Mouse (Mus musculus): Measurements from ENCODE around the gene Avl9.

The Avl9 gene

DNA sequence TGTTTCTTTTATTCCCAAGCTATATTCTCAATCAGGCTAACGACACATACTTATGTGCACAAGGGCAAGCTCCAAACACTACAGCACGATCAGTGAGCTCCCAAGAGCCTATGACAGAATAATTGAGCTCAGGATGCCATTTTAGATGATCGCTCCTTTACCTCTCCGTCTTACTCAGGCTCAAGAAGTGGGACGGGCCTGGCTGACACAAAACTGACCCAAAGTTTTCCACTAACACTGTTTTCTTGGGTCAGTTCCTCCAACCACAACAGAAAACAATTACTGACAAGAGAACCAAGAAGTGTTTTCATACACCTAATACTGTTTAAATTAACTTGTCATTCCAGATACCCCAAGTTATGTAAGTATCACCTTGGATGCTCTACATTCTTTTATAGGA, 80.1 kb downstream of the Avl9 start:
- DNase-seq (ENCODE audit: low spot score in 2 of 2) = no peak

DNA sequence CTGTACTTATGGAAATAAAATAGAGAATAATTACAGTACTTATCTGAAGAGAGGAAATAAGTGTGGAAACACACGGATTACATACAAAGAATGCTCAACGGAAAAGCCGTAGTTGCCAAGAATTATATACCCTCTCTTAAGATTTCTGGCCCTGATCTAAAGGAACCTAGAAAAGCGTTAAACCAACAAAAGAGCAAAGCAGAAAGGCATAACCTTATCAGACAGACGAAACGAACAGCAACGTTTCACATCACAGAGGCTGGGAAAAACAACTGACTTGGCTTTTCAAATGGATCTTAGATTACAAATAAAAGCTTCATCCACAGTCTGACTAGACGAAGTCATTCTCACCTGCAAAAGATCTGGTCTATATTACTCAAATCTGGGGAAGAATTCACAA, 81.5 kb downstream of the Avl9 start:
- DNase-seq (ENCODE audit: low spot score in 2 of 2) = no peak

DNA sequence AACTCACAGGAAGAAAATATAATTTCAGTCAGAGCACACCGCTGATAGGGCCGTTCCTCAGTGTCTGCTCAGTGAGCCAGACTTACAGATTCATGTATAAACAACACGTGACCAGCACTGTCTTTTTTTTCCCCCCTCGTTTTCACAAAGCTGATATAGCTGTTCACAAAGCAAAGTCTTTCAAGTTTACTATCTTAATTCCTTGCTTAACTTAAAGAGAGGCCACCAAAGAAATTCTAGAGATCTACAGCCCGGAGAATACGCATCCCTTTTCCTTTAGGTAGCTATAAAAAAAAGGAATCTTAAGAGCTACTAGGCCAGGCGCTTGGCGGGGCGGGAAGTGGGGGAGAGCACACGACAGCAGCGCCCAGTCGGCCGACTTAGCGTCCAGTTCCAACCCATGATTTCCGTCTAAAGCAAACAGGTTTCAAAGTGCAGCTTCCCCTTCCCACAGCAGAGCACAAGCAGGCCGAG, 82.0 kb downstream of the Avl9 start:
- DNase-seq (ENCODE audit: low spot score in 2 of 2) = peak; percentile 31 to 61

DNA sequence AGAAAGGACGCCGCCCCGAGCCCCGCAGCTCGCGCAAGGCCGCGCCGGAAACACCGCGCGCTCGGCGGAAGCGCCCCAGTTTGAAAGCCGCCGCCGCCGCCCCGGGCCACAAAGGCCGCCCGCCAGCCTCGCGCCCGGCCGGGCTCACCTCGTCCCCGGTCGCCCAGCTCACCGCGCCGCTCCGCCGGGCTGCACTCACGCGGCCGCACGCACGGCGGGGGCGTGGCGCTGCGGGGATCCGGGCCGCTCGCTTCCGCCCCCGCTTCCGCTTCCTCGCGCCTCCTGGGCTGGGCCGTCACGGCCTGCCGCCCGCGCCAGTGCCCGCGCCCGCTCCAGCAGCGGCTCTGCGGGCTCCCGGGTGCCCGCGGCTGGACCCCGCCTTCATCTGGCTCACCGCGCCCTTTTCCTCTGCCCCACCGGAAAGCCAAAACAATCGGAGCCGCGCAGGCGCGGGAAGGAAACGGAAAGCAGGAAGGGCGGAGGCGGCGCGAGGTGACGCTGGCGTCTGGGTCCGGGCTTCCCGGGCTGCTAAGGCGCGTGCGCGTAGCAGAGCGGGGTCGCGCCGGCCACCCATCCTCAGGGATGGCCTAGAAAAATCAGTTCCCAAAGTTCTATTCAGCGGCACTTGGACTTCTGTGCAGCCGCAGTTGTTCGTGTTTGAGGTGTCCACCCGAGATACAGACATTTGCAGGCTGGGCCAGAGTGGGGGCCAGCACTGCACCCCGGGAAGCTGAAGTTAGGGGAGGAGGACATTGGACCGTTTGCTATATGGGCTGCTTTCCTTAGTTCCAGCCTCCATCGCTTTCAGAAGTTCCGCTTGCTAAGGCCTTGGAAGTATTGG, 82.8 kb downstream of the Avl9 start, which contains the start of gene Kbtbd2:
Kbtbd2 (minus strand) TSS at position 503 of the 841 bp plus-strand sequence.
- peak; percentile 92 to 94 for DNase-seq (ENCODE audit: low spot score in 2 of 2)

DNA sequence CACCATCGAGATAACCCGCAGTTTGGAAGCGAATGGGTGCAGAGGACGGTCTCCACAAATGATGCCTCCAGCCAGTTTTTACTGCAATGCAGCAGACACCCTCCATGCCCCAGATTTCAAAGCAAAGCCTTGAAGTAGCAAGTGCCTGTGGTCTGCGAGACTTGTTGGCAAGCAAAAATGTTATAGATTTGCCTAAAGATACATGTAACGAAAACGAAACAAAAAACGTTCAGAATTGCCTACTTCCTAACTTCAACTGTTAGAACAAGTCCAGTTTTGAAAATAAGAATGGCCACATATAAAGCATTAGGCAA, 83.4 kb downstream of the Avl9 start:
- DNase-seq (ENCODE audit: low spot score in 2 of 2) = no peak

DNA sequence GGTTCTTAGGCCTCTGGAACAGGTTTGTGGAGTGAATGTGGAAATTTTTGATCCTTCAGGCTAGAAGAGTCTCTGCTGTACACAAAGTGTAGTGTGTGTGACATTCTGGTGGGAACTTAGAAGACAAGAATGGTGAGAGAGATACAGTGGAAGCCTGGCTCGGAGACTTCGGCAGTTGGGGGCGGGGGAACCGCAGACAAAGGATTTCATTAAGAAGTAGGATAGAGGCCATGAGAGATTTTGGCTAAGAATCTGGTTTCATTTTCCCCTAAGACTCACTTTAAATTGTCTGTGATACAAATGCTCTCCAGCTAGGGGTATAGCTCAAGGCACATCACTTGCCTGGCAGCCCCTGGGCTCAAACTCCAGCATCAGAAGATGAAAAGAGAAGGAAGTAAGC, 90.3 kb downstream of the Avl9 start:
- DNase-seq (ENCODE audit: low spot score in 2 of 2) = no peak

DNA sequence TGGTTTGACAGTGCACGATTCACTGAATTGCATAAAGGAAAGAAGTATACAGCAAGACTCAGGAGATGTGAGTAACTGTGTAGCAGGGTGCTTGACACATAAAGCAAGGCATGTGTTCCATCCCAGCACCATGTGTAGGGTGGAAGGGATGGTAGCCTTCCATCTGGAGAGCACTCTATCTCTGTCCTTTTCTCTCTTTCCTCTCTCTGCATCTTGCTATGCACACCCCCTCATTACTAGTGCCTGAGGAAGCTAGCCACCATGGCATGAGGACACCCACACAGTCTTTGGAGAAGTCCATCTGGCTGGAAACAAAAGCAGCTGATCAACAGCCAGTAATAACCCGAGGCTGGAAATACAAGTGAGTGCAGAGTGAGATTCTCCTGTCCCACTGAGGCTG, 91.5 kb downstream of the Avl9 start:
- DNase-seq (ENCODE audit: low spot score in 2 of 2) = no peak

- peak in 1 of 2 experiments; percentile 32 for DNase-seq (ENCODE audit: low spot score in 2 of 2)
Observed at GRCm38 (mm10) chr6:56808656-56809055, 94.0 kb downstream of the Avl9 start.
